Mouse (Mus musculus): ENCODE measurements at regions not wholly inside any gene's neighbourhood (a gene's known extent, or its start where the extent isn't known, plus 50 kb on each side); places are given as distances from the start of the nearest gene placed in this dataset.

DNA sequence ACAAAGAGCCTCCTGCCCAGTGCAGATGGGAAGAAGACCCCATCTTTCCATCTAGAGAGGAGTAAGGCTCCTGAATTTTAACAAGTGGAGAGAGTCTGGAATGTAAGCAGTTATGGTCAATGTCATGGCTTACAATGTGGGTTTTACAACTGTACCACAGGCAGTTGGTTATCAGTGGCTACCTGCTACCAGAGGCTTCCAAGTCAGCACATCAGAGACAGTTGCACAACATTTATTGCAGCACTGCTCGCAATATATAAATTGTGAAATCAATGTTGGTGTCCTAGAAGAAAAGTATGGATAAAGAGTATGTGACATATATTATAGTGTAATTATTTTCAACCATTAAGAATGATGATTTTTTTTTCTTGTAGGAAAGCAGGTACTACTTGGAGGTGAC is 285.0 kb upstream of the Kif2a start:
- WGBS: 98% methylated on average over 1 of the region's 1 CpGs
- Histone ChIP-seq H3K27me3 (ENCODE audit: insufficient read depth, low read length) (no peaks in the 10 kb centered on the region), H3K4me3 (ENCODE audit: low read length) (no peak overlapping the region), H3K4me1 (ENCODE audit: insufficient read depth, low read length) (no peaks in the 10 kb centered on the region), H3K9me3 (ENCODE audit: low read length) (no peaks in the 10 kb centered on the region), H3K4me2 (replicated peaks; ENCODE audit: low read depth, low read length) (no peak overlapping the region), H3K36me3 (ENCODE audit: insufficient read depth, low read length) (no peaks in the 10 kb centered on the region), H3K27ac (ENCODE audit: low read length) (no peak overlapping the region), H3K9ac (replicated peaks; ENCODE audit: low read length) (no peak overlapping the region)
- ATAC-seq (ENCODE audit: low FRiP score, low TSS enrichment): no peak

DNA sequence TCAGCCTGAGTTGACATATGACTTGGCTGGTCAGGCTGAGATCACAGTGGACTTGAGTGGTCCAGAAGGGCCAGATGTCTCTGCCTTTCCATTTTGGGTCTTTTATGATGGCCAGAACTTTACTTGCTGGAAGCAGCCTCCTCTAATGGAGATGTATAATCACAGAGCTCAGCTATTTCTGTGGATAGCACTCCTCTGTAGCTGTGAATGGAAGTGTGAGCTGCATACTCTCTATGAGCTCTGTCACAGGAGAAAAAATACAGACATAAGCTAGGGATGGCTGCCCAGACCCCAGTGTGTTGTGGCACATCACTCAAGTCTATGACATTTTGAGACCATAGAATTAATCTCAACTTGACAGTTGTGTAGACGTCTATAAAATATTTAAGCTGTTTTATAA is 284.3 kb upstream of the Kif2a start:
- Histone ChIP-seq H3K4me2 (replicated peaks; ENCODE audit: low read depth, low read length) (no peak overlapping the region), H3K9me3 (ENCODE audit: low read length) (no peaks in the 10 kb centered on the region), H3K4me1 (ENCODE audit: insufficient read depth, low read length) (no peaks in the 10 kb centered on the region), H3K36me3 (ENCODE audit: insufficient read depth, low read length) (no peaks in the 10 kb centered on the region), H3K27ac (ENCODE audit: low read length) (no peak overlapping the region), H3K9ac (replicated peaks; ENCODE audit: low read length) (no peak overlapping the region), H3K27me3 (ENCODE audit: insufficient read depth, low read length) (no peaks in the 10 kb centered on the region), H3K4me3 (ENCODE audit: low read length) (no peak overlapping the region)
- WGBS: 61% methylated on average over 1 of the region's 1 CpGs
- ATAC-seq (ENCODE audit: low FRiP score, low TSS enrichment): no peak

- H3K27me3 ChIP-seq (ENCODE audit: insufficient read depth, low read length): no peaks in the 10 kb centered on the region
- ATAC-seq (ENCODE audit: low FRiP score, low TSS enrichment): no peak
- 37% methylated on average over 1 of the region's 1 CpGs for WGBS
These were observed 283.8 kb upstream of the Kif2a start for GRCm38 (mm10) chr13:107305738-107306137.

GRCm38 (mm10) chr13:107303878-107304277 is 282.0 kb upstream of the Kif2a start:
- no peaks in the 10 kb centered on the region for H3K4me1 ChIP-seq (ENCODE audit: insufficient read depth, low read length)
- no peak overlapping the region for H3K27ac ChIP-seq (ENCODE audit: low read length)
- WGBS: 41% methylated on average over 7 of the region's 7 CpGs
- no peaks in the 10 kb centered on the region for H3K36me3 ChIP-seq (ENCODE audit: insufficient read depth, low read length)
- H3K4me3 ChIP-seq (ENCODE audit: low read length): no peak overlapping the region
- ATAC-seq (ENCODE audit: low FRiP score, low TSS enrichment): no peak
- H3K9ac ChIP-seq (replicated peaks; ENCODE audit: low read length): no peak overlapping the region
- no peaks in the 10 kb centered on the region for H3K27me3 ChIP-seq (ENCODE audit: insufficient read depth, low read length)
- no peaks in the 10 kb centered on the region for H3K9me3 ChIP-seq (ENCODE audit: low read length)
- no peak overlapping the region for H3K4me2 ChIP-seq (replicated peaks; ENCODE audit: low read depth, low read length)

More at GRCm38 (mm10) chr13:107305738-107306137, 283.8 kb upstream of the Kif2a start:
- H3K4me1 ChIP-seq (ENCODE audit: insufficient read depth, low read length): no peaks in the 10 kb centered on the region
- no peak overlapping the region for H3K4me2 ChIP-seq (replicated peaks; ENCODE audit: low read depth, low read length)
- H3K36me3 ChIP-seq (ENCODE audit: insufficient read depth, low read length): no peaks in the 10 kb centered on the region
- H3K9ac ChIP-seq (replicated peaks; ENCODE audit: low read length): no peak overlapping the region
- no peak overlapping the region for H3K4me3 ChIP-seq (ENCODE audit: low read length)
- no peaks in the 10 kb centered on the region for H3K9me3 ChIP-seq (ENCODE audit: low read length)
- no peak overlapping the region for H3K27ac ChIP-seq (ENCODE audit: low read length)

GRCm38 (mm10) chr13:107303322-107303721 is 281.4 kb upstream of the Kif2a start:
- WGBS: 58% methylated on average over 5 of the region's 5 CpGs
- ATAC-seq (ENCODE audit: low FRiP score, low TSS enrichment): no peak

DNA sequence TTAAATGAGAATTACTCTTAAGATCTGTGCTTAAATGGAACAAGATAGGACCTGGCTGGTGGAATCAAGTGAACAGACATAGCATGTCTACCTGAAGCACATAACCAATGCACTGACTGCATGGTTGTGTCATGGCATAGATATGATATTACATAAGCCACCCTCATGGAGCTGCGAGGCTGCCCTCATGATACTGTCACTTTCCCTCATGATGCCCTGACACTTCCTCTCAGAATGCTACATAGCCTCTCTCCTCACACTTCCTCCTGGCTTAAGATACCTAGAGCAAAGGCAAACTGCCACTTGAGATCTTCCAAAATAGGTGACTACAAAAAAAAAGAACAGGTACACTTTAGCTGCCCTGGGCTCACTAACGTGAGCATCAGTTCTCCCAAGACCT is 278.9 kb upstream of the Kif2a start:
- WGBS: 75% methylated on average over 2 of the region's 2 CpGs
- Histone ChIP-seq H3K4me2 (replicated peaks; ENCODE audit: low read depth, low read length) (no peak overlapping the region), H3K4me3 (ENCODE audit: low read length) (no peak overlapping the region), H3K4me1 (ENCODE audit: insufficient read depth, low read length) (no peaks in the 10 kb centered on the region), H3K9ac (replicated peaks; ENCODE audit: low read length) (no peak overlapping the region), H3K9me3 (ENCODE audit: low read length) (no peaks in the 10 kb centered on the region), H3K27ac (ENCODE audit: low read length) (no peak overlapping the region), H3K27me3 (ENCODE audit: insufficient read depth, low read length) (no peaks in the 10 kb centered on the region), H3K36me3 (ENCODE audit: insufficient read depth, low read length) (no peaks in the 10 kb centered on the region)
- no peak for ATAC-seq (ENCODE audit: low FRiP score, low TSS enrichment)

More at GRCm38 (mm10) chr13:107303322-107303721, 281.4 kb upstream of the Kif2a start:
- no peak overlapping the region for H3K9ac ChIP-seq (replicated peaks; ENCODE audit: low read length)
- H3K9me3 ChIP-seq (ENCODE audit: low read length): no peaks in the 10 kb centered on the region
- no peak overlapping the region for H3K4me2 ChIP-seq (replicated peaks; ENCODE audit: low read depth, low read length)
- H3K4me3 ChIP-seq (ENCODE audit: low read length): no peak overlapping the region
- H3K27me3 ChIP-seq (ENCODE audit: insufficient read depth, low read length): no peaks in the 10 kb centered on the region
- H3K36me3 ChIP-seq (ENCODE audit: insufficient read depth, low read length): no peaks in the 10 kb centered on the region
- H3K4me1 ChIP-seq (ENCODE audit: insufficient read depth, low read length): no peaks in the 10 kb centered on the region
- no peak overlapping the region for H3K27ac ChIP-seq (ENCODE audit: low read length)

GRCm38 (mm10) chr13:107264581-107264980 is 242.7 kb upstream of the Kif2a start:
- H3K27ac ChIP-seq (ENCODE audit: low read length): no peak overlapping the region
- no peaks in the 10 kb centered on the region for H3K36me3 ChIP-seq (ENCODE audit: insufficient read depth, low read length)
- H3K9me3 ChIP-seq (ENCODE audit: low read length): no peaks in the 10 kb centered on the region
- no peaks in the 10 kb centered on the region for H3K4me1 ChIP-seq (ENCODE audit: insufficient read depth, low read length)
- H3K27me3 ChIP-seq (ENCODE audit: insufficient read depth, low read length): no peaks in the 10 kb centered on the region
- ATAC-seq (ENCODE audit: low FRiP score, low TSS enrichment): no peak
- no peak overlapping the region for H3K9ac ChIP-seq (replicated peaks; ENCODE audit: low read length)
- 64% methylated on average over 6 of the region's 6 CpGs for WGBS
- no peak overlapping the region for H3K4me2 ChIP-seq (replicated peaks; ENCODE audit: low read depth, low read length)
- H3K4me3 ChIP-seq (ENCODE audit: low read length): no peak overlapping the region

DNA sequence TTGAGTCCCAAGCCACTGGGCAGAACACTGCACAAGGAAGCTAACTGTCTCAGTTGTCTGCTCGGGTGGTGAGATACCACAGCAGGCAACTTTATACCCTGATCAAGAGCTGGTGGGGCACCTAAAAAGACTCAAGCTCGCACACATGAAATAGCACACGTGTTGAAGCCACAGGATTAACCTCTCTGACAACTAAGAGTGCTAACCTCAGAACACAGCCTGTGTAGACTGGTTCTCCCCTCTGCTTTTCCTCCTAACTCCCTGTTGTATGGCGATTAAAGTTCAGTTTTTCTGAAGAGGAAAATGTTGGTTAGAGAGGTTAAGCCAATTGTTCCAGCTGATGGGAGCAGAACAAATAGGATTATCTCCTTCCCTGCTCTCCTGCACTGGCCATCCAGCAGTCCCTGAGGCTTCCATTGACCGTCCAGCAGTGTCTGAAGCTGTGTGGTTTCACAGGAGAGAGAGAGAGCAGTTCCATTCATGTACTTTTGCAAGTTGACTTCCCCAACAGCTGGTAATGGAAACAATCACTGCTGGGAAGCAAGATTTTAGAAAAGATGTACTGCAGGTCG is 239.6 kb upstream of the Kif2a start:
- H3K27me3 ChIP-seq (ENCODE audit: insufficient read depth, low read length): no peaks in the 10 kb centered on the region
- H3K36me3 ChIP-seq (ENCODE audit: insufficient read depth, low read length): no peaks in the 10 kb centered on the region
- no peak overlapping the region for H3K9ac ChIP-seq (replicated peaks; ENCODE audit: low read length)
- 71% methylated on average over 6 of the region's 6 CpGs for WGBS
- H3K9me3 ChIP-seq (ENCODE audit: low read length): no peaks in the 10 kb centered on the region
- no peak overlapping the region for H3K4me2 ChIP-seq (replicated peaks; ENCODE audit: low read depth, low read length)
- no peak overlapping the region for H3K4me3 ChIP-seq (ENCODE audit: low read length)
- no peak for ATAC-seq (ENCODE audit: low FRiP score, low TSS enrichment)
- no peak overlapping the region for H3K27ac ChIP-seq (ENCODE audit: low read length)
- no peaks in the 10 kb centered on the region for H3K4me1 ChIP-seq (ENCODE audit: insufficient read depth, low read length)

DNA sequence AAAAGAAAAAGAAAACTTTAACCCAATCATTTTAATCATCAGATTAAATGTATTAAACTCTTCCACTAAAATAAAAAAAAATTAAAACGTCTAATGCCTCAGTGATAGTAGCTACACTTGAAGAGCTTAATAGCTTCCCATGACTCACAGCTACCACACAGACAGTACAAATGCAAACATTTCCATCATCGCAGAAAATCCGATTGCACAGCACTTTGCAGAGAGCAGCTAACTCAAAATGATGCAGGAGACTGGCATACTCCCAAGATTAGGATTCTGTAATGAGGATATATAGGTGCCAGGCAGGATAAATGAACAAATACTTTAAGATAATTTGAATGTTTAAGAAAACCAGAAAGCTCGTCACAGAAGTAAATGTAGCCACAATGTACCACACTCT is 238.3 kb upstream of the Kif2a start:
- H3K4me3 ChIP-seq (ENCODE audit: low read length): no peak overlapping the region
- H3K9ac ChIP-seq (replicated peaks; ENCODE audit: low read length): no peak overlapping the region
- ATAC-seq (ENCODE audit: low FRiP score, low TSS enrichment): no peak
- WGBS: 86% methylated on average over 4 of the region's 4 CpGs
- no peak overlapping the region for H3K27ac ChIP-seq (ENCODE audit: low read length)
- H3K4me2 ChIP-seq (replicated peaks; ENCODE audit: low read depth, low read length): no peak overlapping the region
- no peaks in the 10 kb centered on the region for H3K4me1 ChIP-seq (ENCODE audit: insufficient read depth, low read length)
- H3K36me3 ChIP-seq (ENCODE audit: insufficient read depth, low read length): no peaks in the 10 kb centered on the region
- H3K9me3 ChIP-seq (ENCODE audit: low read length): no peaks in the 10 kb centered on the region
- no peaks in the 10 kb centered on the region for H3K27me3 ChIP-seq (ENCODE audit: insufficient read depth, low read length)

DNA sequence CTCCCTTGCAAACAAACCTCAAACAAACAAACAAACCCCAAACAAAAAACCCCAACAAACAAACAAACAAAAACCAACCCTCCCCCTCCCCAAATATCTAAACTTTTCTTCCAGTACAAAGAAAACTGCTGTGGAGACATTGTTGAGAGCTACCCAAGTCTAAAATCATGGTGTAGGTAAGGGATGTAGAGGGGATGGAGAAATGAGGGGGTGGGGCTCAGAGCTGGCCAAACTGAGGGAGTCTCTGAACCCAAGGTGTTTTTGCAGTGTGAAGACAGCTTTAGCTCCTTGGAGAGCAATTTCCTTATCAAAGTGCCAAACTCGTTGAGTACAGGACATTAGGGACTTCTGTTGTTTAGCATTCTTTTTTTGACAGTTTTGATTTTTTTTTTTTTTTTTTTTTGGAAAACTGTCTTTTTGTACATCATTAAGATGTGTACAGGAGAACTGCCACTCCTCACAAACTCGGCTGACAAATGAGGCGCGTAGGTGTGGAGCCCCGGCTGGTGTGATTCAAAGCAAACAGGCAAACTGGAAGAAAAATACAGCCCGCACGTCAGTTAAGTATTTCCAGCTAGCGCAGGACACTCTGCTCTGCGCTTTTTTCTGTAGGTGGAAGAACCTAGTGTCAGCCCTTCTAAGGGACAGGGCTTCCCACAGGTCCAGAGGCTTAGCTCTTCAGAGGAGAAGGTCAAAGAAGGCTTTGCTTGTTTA is 226.0 kb upstream of the Kif2a start:
- WGBS: 19% methylated on average over 9 of the region's 9 CpGs
- Histone ChIP-seq H3K27ac (ENCODE audit: low read length) (no peak overlapping the region), H3K9me3 (ENCODE audit: low read length) (no peaks in the 10 kb centered on the region), H3K27me3 (ENCODE audit: insufficient read depth, low read length) (peaks cover 6% of the 10 kb centered on the region; the same call in 1 of the 2 replicates), H3K4me1 (ENCODE audit: insufficient read depth, low read length) (0 out of 2 replicates have a peak, but pooled peaks cover 3% of the 10 kb centered on the region), H3K4me2 (replicated peaks; ENCODE audit: low read depth, low read length) (no peak overlapping the region), H3K36me3 (ENCODE audit: insufficient read depth, low read length) (no peaks in the 10 kb centered on the region), H3K9ac (replicated peaks; ENCODE audit: low read length) (no peak overlapping the region), H3K4me3 (ENCODE audit: low read length) (no peak overlapping the region)
- ATAC-seq (ENCODE audit: low FRiP score, low TSS enrichment): no peak

Data from kidney, embryonic 16.5 days (tissue).